Mouse (Mus musculus) stomach, embryonic 14.5 days (tissue): ENCODE results near the gene Sephs1. TPM values are rescaled to one million over a fixed set of nuclear protein-coding genes. Genes with fewer than 3 reads are reported as not detected.
"Not testable (repeated sequence)": the region's sequence is repeated elsewhere in the genome, so short reads cannot be mapped to it uniquely, and the experiment has no call there.

Source experiments
- ATAC-seq: fragments of 200-750 bp; cut with Nextera tagmentation; 2 replicates; pipeline ENCODE4 v1.8.0; 2017; ENCODE audit warnings: low read depth, moderate TSS enrichment; ENCODE audit not compliant: insufficient number of reproducible peaks, insufficient read depth, low FRiP score
- H3K27ac ChIP-seq: fragments of 300-500 bp; sonication (generic); 2 replicates; pipeline ENCODE4 v1.5.1; 2014; ENCODE audit warnings: mild to moderate bottlenecking, low read length, moderate library complexity, mixed read lengths
- H3K27me3 ChIP-seq: fragments of 300-500 bp; sonication (generic); 2 replicates; pipeline ENCODE4 v1.6.1; 2014; ENCODE audit warnings: low read length, control low read depth, mixed read lengths; ENCODE audit not compliant: control insufficient read depth, insufficient read depth
- H3K36me3 ChIP-seq: fragments of 300-500 bp; sonication (generic); 2 replicates; pipeline ENCODE4 v1.6.1; 2014; ENCODE audit warnings: mild to moderate bottlenecking, control low read depth, low read length, moderate library complexity, mixed read lengths; ENCODE audit not compliant: control insufficient read depth, insufficient read depth
- H3K4me1 ChIP-seq: fragments of 300-500 bp; sonication (generic); 2 replicates; pipeline ENCODE4 v1.6.1; 2014; ENCODE audit warnings: low read length, control low read depth, mixed read lengths; ENCODE audit not compliant: control insufficient read depth, insufficient read depth
- H3K4me2 ChIP-seq: fragments of 300-500 bp; sonication (generic); replicated peaks from 2 replicates; pipeline ENCODE4 v1.6.1; 2014; ENCODE audit warnings: low read depth, low read length, control low read depth
- H3K4me3 ChIP-seq: fragments of 300-500 bp; sonication (generic); 2 replicates; pipeline ENCODE4 v1.5.1; 2014; ENCODE audit warnings: low read depth, low read length, control low read depth
- H3K9ac ChIP-seq: fragments of 300-500 bp; sonication (generic); replicated peaks from 2 replicates; pipeline ENCODE4 v1.6.1; 2014; ENCODE audit warnings: low read depth, mild to moderate bottlenecking, control low read depth, low read length, moderate library complexity, mixed read lengths
- H3K9me3 ChIP-seq: fragments of 300-500 bp; sonication (generic); 2 replicates; pipeline ENCODE4 v1.6.1; 2016; ENCODE audit warnings: low read depth, low read length, control low read depth; ENCODE audit not compliant: control insufficient read depth
- WGBS: fragments of 180-500 bp; shearing (Covaris S2); extraction: QIAGEN DNeasy Blood & Tissue Kit; methylation state at CpG from one replicate; pipeline ENCODE4 v1.1.7; 2014; 5-methylcytosine and 5-hydroxymethylcytosine counted together
- polyA plus RNA-seq: library from polyadenylated mRNA; unstranded; fragments of >200 nt; fragmentation: Nextera tagmentation; extraction: Ambion mirVana; gene quantifications from 2 replicates; pipeline ENCODE4 v1.2.1, GENCODE M21; 2014

The Sephs1 gene
- polyA plus RNA-seq, 1 experiment from 2014 or later: 81.9 TPM

DNA sequence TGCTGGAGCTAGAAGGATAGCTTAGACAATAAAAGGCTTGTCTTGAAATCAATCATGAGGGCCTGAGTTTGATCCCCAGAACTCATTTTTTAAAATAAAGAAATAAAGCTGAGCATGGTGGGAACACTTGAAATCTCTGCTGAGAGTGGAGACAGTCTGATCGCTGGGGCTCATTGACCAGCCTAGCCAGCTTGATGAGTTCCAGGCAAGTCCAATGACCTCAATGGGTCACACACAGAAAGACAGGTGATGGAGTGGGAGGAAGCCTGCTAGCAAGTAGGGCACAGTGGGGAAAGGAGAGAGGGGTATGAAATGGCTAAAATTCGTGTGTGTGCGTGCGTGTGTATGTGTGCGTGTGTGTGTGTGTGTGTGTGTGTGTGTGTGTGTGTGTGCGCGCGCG is 53.2 kb downstream of the Sephs1 start:
- Histone ChIP-seq H3K9ac (no peak overlapping the region), H3K9me3 (no peaks in the 10 kb centered on the region), H3K27me3 (no peaks in the 10 kb centered on the region), H3K36me3 (peaks cover 12% of the 10 kb centered on the region; the same call in 1 of the 2 replicates), H3K4me1 (no peaks in the 10 kb centered on the region), H3K4me2 (no peak overlapping the region), H3K4me3 (no peak overlapping the region), H3K27ac (no peak overlapping the region)
- ATAC-seq: no peak
- WGBS: 89% methylated on average over 9 of the region's 9 CpGs

DNA sequence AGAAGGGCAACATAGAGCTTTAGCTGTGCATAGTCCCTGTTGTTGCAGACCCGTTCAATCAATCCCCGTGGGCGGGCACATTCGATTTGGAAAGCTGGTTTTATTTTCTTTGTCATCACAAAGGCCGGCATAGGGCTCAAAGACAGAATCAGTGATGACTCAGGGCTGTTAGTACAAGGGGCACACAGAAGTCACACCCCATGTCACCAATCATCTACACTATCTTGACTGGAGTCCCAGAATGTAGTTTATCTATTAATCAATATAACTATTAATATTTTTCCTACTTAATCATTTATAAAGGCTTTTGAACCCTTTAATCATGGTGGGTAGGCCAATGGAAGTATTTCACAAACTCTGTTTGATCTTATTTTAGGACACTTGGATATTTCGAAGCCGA is 56.6 kb downstream of the Sephs1 start:
- WGBS: 80% methylated on average over 7 of the region's 7 CpGs
- Histone ChIP-seq H3K4me1 (no peaks in the 10 kb centered on the region), H3K27ac (no peak overlapping the region), H3K4me3 (no peak overlapping the region), H3K4me2 (no peak overlapping the region), H3K27me3 (no peaks in the 10 kb centered on the region), H3K9ac (no peak overlapping the region), H3K9me3 (no peaks in the 10 kb centered on the region), H3K36me3 (peaks cover 6% of the 10 kb centered on the region; the same call in 1 of the 2 replicates)
- no peak for ATAC-seq

DNA sequence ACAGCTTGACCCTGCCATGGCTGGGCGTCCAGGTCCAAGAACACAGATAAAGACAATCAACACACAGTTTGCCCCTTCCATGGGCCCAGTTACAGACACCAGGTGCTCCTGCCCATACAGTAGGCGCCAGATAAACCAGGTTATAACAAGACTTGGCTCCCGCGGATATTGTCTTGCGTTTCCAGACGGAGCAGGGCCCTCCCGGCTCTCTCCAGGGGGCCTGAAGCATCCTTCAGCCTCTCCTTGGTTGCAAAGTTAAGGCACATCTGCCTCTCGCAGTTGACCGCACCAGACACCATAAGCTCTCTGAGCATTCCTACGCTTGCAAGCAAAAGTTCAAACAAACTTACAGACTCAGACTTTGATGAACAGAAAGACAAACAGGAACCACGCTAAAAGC is 59.5 kb downstream of the Sephs1 start:
- H3K4me3 ChIP-seq: no peak overlapping the region
- ATAC-seq: no peak
- H3K9me3 ChIP-seq: peaks cover 8% of the 10 kb centered on the region; the same call in 1 of the 2 replicates
- no peaks in the 10 kb centered on the region for H3K4me1 ChIP-seq
- H3K9ac ChIP-seq: no peak overlapping the region
- WGBS: 89% methylated on average over 11 of the region's 11 CpGs
- H3K27ac ChIP-seq: no peak overlapping the region
- H3K36me3 ChIP-seq: peaks cover 6% of the 10 kb centered on the region; the same call in 1 of the 2 replicates
- H3K27me3 ChIP-seq: no peaks in the 10 kb centered on the region
- no peak overlapping the region for H3K4me2 ChIP-seq

DNA sequence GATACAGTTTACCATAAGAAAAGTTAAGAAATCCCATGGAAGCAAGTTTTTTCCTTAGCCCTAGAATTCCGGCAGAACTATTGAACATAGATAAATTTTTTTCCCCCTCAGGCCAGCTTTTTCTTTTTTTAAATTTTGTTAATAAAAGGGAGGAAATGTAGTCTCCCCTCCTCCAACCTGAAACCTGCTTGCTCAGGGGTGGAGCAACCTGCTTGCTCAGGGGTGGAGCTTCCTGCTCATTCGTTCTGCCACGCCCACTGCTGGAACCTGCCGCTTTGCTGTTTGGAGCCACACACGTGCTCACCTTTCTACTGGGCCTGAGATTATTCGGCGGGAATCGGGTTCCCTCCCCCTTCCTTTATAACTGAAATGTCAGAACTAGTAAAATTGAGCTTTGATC is 68.3 kb downstream of the Sephs1 start:
- ATAC-seq, H3K4me1 ChIP-seq, H3K27ac ChIP-seq, H3K4me3 ChIP-seq, H3K27me3 ChIP-seq, H3K9me3 ChIP-seq, H3K36me3 ChIP-seq, H3K4me2 ChIP-seq, H3K9ac ChIP-seq: not testable (repeated sequence)
- 70% methylated on average over 8 of the region's 8 CpGs for WGBS

DNA sequence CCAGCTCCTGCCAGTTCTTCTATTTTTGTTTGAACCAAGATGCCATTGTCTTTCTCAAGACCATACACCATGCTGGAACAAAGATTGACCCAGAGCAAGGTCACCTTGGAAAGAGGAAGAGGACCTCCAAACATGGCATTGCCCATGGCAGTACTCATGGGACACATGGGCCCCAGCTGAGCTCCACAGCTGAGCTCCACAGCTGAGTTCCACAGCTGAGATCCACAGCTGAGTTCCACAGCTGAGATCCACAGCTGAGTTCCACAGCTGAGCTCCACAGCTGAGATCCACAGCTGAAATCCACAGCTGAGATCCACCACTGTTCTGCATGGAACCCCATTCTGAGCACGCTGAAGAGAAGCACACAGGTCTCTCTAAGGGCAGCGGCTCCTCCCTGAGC is 69.6 kb downstream of the Sephs1 start:
- H3K27ac ChIP-seq: no peak overlapping the region
- H3K36me3 ChIP-seq: no peaks in the 10 kb centered on the region
- 95% methylated on average over 2 of the region's 2 CpGs for WGBS
- no peak for ATAC-seq
- no peak overlapping the region for H3K9ac ChIP-seq
- no peaks in the 10 kb centered on the region for H3K4me1 ChIP-seq
- H3K27me3 ChIP-seq: no peaks in the 10 kb centered on the region
- H3K9me3 ChIP-seq: no peaks in the 10 kb centered on the region
- H3K4me3 ChIP-seq: no peak overlapping the region
- no peak overlapping the region for H3K4me2 ChIP-seq

DNA sequence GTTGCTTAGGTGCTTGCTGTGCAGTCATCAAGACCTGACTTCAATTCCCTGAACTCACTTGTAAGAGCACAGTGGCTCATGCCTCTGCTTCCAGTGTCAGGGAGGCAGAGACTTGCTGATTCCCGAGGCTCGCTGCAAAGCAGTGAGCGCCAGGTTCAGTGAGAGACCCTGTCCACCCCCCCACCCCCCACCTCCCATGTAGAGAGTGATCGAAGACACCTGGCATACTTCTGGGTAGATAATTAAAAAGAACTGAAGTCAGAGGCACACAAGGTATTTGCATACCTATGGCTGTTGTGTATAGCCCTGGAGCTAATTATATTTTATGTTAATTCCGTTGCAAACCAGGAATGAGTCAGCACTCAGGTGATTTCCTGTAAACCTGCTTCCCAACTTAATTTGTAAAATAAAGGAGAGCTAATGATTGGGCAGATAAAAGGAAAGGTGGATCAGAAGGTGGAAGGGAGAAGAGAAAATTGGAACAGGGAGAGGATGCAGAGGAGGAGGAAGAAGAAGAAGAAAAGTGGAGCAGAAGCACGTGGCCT is 72.9 kb downstream of the Sephs1 start:
- H3K27me3 ChIP-seq: no peaks in the 10 kb centered on the region
- no peaks in the 10 kb centered on the region for H3K4me1 ChIP-seq
- H3K4me3 ChIP-seq: no peak overlapping the region
- no peak overlapping the region for H3K9ac ChIP-seq
- H3K36me3 ChIP-seq: no peaks in the 10 kb centered on the region
- WGBS: 84% methylated on average over 6 of the region's 6 CpGs
- H3K9me3 ChIP-seq: no peaks in the 10 kb centered on the region
- no peak overlapping the region for H3K27ac ChIP-seq
- ATAC-seq: no peak
- no peak overlapping the region for H3K4me2 ChIP-seq

DNA sequence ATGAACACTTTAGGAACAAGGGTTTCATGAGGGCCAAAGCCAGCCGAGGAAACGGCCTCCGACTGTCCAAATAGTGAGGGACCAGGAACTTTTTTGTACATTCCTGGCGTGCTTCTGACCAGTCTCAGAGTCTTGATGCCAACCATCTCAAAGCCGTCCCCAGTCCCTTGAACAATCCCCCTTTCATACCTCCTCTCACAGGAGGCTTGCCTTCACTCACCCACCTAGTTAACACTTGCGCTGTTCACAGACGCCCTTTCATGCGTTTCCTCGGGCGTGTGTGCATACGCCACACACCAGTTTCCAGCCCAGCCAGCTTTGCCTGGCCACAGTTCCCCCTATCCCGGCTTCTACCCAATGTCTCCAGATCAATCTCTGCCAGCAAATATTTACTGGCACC is 76.7 kb downstream of the Sephs1 start:
- H3K27ac ChIP-seq: no peak overlapping the region
- ATAC-seq: no peak
- WGBS: 80% methylated on average over 12 of the region's 12 CpGs

More for the DNA sequence above, 76.7 kb downstream of the Sephs1 start:
- Histone ChIP-seq H3K36me3 (no peaks in the 10 kb centered on the region), H3K27me3 (no peaks in the 10 kb centered on the region), H3K4me2 (no peak overlapping the region), H3K4me1 (no peaks in the 10 kb centered on the region), H3K9me3 (no peaks in the 10 kb centered on the region), H3K4me3 (no peak overlapping the region), H3K9ac (no peak overlapping the region)

Other genes starting within 250 kb of the Sephs1 start
- 32.5 and 33.0 TPM in 2 replicates for gene Prpf18, start 229.5 kb upstream of the Sephs1 start, polyA plus RNA-seq
- 6.3 and 6.7 TPM in 2 replicates for gene Bend7, start 163.7 kb upstream of the Sephs1 start, polyA plus RNA-seq
- 59.0 and 64.2 TPM in 2 replicates for gene Phyh, start 37.5 kb downstream of the Sephs1 start, polyA plus RNA-seq
- gene Ucma, start 94.6 kb downstream of the Sephs1 start, polyA plus RNA-seq: not detected in 2 replicates
- gene Mcm10, start 131.2 kb downstream of the Sephs1 start, polyA plus RNA-seq: 30.1 and 34.0 TPM in 2 replicates
- gene Optn, start 182.5 kb downstream of the Sephs1 start, polyA plus RNA-seq: 6.5 and 7.1 TPM in 2 replicates